Mouse (Mus musculus) frontal cortex, adult (tissue): ENCODE results near the gene Cuedc1.

Source experiments
- ATAC-seq: cut with Nextera tagmentation; 2 replicates; pipeline ENCODE4 v1.9.2; 2017; ENCODE audit warnings: mild to moderate bottlenecking, moderate library complexity, mixed read lengths; ENCODE audit not compliant: low TSS enrichment

The Cuedc1 gene

GRCm38 (mm10) chr11:88086737-88087627 lies 10.9 kb upstream of the Cuedc1 start:
- ATAC-seq: peak; percentile 100

DNA sequence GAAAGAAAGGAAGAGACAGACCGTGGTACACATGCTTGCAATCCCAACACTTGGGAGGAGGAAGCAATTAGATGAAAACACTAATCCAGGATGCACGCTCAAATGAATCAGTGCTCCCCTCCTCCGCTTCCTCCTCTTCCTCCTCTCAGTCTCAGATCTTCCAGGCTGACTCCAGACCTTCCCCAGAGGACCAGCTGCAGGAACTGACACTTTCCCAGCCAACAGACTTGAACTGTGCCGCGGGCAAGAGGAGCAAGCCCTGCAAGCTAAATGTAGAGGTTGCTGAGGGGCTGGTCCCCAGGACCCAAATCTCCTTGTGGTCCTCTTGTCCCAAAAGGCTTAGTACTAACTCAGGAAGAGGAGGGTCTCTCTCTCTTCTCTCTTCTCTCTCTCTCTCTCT lies 8.7 kb upstream of the Cuedc1 start:
- no peak for ATAC-seq

GRCm38 (mm10) chr11:88090293-88090692 lies 7.6 kb upstream of the Cuedc1 start:
- no peak for ATAC-seq

- no peak for ATAC-seq
Measured at GRCm38 (mm10) chr11:88091949-88092348, 5.9 kb upstream of the Cuedc1 start.

GRCm38 (mm10) chr11:88097173-88097572 lies 685 bp upstream of the Cuedc1 start:
- no peak for ATAC-seq

DNA sequence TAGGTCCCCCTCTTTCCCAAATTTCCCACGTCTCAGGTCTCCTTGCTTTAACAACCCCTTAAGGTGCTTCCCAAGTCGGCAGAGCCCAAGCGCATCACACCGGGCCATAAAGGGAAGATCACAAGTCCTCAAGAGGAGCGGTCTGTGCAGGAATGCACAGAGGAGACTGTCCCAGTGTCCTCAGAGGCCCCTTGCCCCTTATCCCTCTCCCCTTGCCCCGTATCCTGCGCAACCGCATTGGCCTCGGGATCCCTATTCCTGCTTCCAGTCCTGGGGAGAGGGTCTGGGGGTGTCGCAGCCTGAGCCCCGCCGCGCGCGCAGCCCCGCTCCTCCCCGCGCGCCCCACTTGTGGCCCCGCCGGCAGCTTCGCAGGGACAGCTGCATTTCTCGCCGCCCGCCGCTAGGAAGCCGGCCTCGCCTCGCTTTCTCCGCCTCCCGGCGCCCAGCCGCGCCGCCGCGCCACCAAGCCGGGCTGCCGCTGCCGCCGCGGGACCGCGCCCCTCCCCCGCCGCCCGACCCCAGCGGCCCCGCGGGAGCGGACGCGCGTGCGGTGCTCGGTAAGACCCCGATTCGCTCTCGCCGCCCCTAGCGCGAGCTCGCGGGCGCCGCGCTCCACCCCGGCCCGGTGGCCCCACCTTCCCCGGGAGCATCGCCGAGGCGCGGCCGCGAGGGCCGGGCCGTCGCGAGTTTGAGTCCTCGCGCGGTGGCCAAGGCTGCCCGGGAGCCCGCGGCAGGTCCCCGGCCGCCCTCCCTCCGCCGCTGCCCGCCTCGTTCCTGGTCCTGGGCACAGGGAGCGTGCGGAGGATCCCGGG lies 1.1 kb downstream of the Cuedc1 start:
- ATAC-seq: peak; percentile 78

DNA sequence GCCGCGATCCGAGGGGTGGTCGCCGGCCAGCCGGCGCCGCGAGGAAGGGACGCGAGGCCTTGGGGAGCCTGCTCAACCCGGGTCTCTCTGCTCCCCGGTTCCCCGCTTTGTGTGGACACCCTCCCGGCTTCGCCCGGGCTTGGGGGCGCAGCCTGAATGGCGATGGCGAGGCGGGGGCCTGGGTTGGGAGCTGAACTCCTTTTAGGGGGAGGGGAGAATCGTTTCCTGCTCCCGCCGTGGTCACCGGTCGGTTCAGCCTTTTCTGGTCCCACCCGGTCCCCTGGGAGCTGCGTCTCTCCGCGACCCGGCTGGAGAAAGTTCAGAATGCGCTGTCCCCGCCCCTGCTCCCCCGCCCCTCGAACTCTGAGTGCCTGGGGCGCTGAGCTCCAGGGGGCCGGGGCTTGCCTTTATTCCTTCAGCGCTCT lies 1.8 kb downstream of the Cuedc1 start:
- ATAC-seq: peak; percentile 29; the same call in 1 of the 2 replicates

GRCm38 (mm10) chr11:88100170-88100569 lies 2.3 kb downstream of the Cuedc1 start:
- no peak for ATAC-seq

DNA sequence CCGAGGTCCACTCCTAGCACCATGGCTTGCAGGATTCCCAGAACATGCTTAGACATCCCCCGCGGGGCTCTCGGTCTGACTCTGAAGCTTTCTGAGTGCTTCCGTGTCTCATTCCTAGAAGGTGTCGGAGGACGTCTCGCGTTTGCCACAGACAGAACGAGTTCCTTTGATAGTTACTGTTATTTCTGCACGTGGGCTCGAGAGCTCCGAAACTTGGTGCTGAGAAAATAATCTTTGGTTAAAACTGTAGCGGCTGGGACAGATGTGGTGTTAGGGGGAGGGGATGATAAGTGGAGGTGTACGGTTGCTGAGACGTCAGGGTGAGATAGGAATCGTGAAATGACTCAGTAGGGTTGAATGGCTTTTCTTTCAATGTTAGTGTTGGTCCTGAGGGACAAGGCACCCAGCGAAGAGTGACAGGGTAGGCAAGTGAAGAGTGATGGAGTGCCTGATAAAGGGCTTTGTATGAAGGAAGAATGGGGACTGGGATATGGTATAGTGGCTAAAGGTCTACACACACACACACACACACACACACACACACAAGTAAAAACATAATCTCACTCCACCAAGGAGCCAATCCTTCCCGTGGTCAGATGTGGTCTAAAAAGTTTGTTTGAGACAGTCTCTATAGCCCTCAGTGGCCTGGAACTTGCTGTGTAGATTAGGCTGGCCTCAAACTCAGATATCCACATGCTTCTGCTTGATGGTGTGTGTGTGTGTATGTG lies 5.5 kb downstream of the Cuedc1 start:
- no peak for ATAC-seq

DNA sequence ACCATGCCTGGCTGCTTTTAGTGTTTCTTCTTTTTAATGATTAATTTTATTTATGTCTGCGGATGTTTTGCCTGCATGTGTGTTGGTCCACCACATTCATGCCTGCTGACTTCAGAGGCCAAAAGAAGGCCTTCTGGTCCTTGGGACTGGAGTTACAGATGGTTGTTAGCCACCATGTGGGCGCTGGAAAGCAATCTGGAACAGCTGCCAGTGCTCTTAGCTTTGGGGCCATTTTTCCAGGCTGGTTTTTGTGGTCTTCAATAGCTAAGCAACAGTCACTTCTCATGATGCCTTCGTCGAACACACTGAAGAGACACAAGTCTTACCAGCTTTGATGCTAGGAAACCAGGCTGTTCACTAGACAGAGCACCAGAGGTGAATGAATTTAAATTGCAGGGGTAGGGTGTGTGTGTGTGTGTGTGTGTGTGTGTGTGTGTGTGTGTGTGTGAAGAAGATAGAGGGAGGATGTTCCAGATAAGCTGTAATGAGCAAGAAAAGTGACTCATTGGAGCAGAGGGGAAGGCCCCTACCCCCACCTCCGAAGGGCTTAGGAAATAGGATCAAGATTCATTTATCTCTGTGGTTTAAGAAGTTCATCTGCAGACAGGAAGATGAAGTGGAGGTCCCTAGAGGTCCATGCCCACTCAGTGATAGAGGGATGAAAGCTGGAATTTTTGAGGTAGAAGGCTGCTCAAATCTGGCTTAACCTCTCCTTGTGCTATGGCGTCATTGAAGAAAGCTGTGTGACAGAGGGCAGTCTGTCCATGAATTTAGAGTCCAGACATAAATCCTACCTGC lies 7.8 kb downstream of the Cuedc1 start:
- ATAC-seq: no peak

- ATAC-seq: no peak
Measured at GRCm38 (mm10) chr11:88106292-88106554, 8.4 kb downstream of the Cuedc1 start.

DNA sequence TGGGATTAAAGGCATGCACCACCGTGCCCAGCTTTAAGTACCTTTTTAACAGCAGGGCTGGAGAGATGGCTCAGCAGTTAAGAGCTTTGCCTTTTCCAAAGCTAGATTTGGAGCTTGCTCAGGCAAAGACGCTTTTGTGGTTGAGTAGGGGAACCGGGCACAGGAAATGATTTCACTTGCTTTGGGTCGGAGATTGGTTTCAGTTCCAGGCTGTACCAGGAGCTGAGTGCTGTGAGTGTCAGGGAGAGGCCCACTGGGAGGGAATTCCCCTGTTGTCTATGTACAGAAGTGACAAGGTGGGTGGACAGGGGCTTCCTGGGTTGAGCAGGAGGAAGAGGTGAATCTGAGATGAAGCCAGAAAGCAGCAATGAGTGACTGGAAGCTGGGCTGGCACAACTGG lies 9.5 kb downstream of the Cuedc1 start:
- ATAC-seq: no peak

GRCm38 (mm10) chr11:88110031-88110594 lies 12.3 kb downstream of the Cuedc1 start:
- no peak for ATAC-seq

- no peak for ATAC-seq
Measured at GRCm38 (mm10) chr11:88112078-88112477, 14.2 kb downstream of the Cuedc1 start.

- no peak for ATAC-seq
Measured at GRCm38 (mm10) chr11:88112677-88113333, 14.9 kb downstream of the Cuedc1 start.

GRCm38 (mm10) chr11:88113543-88114271 lies 15.8 kb downstream of the Cuedc1 start:
- ATAC-seq: no peak

DNA sequence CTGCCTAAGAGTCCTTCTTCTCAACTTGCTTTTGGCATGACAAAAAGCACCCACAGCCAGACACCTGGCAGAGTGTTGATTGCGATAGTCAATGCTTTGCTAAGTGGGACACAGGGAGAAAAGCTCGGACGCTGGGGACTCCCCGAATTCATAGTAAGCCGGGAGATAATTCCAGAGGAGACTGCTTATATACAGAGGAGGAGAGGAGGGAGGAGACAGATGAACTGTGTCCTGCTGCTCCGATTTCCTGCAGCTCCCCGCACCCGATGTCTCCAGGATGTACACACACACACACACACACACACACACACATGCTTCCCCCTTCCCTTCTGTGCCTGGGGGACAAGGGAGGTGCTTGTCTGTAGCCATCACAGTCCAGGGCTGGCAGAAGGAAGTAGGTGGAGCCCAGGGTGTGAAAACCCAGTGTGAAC lies 17.0 kb downstream of the Cuedc1 start:
- peak; percentile 25; the same call in 1 of the 2 replicates for ATAC-seq

DNA sequence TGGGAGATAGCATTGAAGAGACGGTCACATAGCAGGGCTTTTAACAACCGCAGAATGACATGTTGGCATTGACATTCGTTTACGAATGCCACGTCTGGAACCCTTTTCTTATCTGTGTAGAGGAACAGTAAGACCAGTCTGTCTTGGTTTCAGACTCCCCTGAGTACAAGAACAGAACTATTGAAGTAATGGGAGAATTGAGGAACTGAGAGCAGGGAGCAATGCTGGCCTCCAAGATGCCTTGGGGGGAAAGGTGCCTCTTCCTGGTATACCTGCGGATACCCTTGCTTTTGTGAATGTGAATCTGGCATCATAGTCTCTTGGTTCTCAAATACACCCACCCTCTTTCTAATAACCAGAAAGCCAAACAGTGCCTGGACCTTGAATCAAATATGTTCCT lies 18.7 kb downstream of the Cuedc1 start:
- ATAC-seq: no peak

DNA sequence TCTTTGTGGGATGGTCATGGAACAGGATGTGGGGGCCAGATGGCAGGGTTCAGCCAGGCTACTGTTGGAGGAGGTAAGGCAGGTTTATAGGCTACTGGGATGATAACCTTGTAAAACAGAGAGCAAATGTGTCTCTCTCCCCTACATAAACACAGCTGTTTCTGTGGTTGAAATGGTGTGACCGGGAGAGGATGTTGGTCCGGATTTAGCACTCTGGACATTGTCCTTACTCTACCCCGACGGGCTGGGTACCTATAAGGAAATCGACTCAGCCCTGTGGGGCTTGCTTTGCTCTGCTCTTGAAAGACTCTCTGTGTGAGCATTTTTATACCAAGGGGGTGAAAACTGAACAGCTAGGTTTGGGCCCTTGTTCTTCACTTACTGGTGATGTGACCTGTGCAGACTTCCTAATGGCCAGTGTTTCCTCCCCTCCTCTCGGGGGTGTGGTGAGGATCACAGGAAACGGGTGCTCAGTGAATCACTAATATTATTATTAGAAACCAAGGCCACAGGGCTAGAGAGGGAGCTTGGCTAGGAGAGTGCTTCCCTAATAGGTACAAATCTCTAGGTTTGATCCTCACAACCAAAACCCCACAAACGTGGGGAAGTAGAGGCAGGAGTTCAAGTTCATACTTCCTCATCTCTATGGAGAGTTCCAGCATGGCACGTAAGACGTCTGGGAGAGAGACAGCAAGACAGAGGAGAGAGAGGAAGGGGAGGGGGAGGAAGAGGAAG lies 19.7 kb downstream of the Cuedc1 start:
- no peak for ATAC-seq
